Mouse (Mus musculus) cerebellum, adult (tissue): ENCODE data around the gene Klhl3.

Experiments used
- ATAC-seq: cut with Nextera tagmentation; 2 replicates; pipeline ENCODE4 v1.9.2; 2017; ENCODE audit warnings: mild to moderate bottlenecking, moderate library complexity, mixed read lengths; ENCODE audit not compliant: insufficient number of reproducible peaks, low FRiP score, low TSS enrichment

Klhl3 gene

GRCm38 (mm10) chr13:58126862-58127765, 13.7 kb upstream of the Klhl3 start:
- ATAC-seq: no peak

- ATAC-seq: no peak
These were observed 12.7 kb upstream of the Klhl3 start for GRCm38 (mm10) chr13:58126126-58126525.

- ATAC-seq: no peak
These were observed 11.6 kb upstream of the Klhl3 start for GRCm38 (mm10) chr13:58124989-58125388.

GRCm38 (mm10) chr13:58124278-58124677, 10.9 kb upstream of the Klhl3 start:
- no peak for ATAC-seq

GRCm38 (mm10) chr13:58123381-58123780, 10.0 kb upstream of the Klhl3 start:
- no peak for ATAC-seq

GRCm38 (mm10) chr13:58122786-58123297, 9.4 kb upstream of the Klhl3 start:
- ATAC-seq: no peak

- ATAC-seq: no peak
These were observed 4.1 kb upstream of the Klhl3 start for GRCm38 (mm10) chr13:58117318-58118017.

GRCm38 (mm10) chr13:58116801-58117200, 3.4 kb upstream of the Klhl3 start:
- ATAC-seq: no peak

GRCm38 (mm10) chr13:58115227-58115626, 1.8 kb upstream of the Klhl3 start:
- no peak for ATAC-seq

- no peak for ATAC-seq
These were observed 771 bp downstream of the Klhl3 start for GRCm38 (mm10) chr13:58112601-58113041.

GRCm38 (mm10) chr13:58112191-58112590, 1.2 kb downstream of the Klhl3 start:
- ATAC-seq: no peak

- ATAC-seq: no peak
These were observed 2.1 kb downstream of the Klhl3 start for GRCm38 (mm10) chr13:58111306-58111705.

- no peak for ATAC-seq
These were observed 22.7 kb downstream of the Klhl3 start for GRCm38 (mm10) chr13:58090643-58091042.

GRCm38 (mm10) chr13:58084396-58084795, 29.0 kb downstream of the Klhl3 start:
- ATAC-seq: peak; percentile 63; the same call in 1 of the 2 replicates

- ATAC-seq: no peak
These were observed 29.9 kb downstream of the Klhl3 start for GRCm38 (mm10) chr13:58083521-58083920.

- no peak for ATAC-seq
These were observed 30.3 kb downstream of the Klhl3 start for GRCm38 (mm10) chr13:58083048-58083447.

- ATAC-seq: no peak
These were observed 35.0 kb downstream of the Klhl3 start for GRCm38 (mm10) chr13:58078361-58078760.

- peak; percentile 51; the same call in 1 of the 2 replicates for ATAC-seq
These were observed 38.5 kb downstream of the Klhl3 start for GRCm38 (mm10) chr13:58074881-58075280.

- peak; percentile 54 for ATAC-seq
These were observed 38.9 kb downstream of the Klhl3 start for GRCm38 (mm10) chr13:58074466-58074865.

GRCm38 (mm10) chr13:58073254-58073882, 40.0 kb downstream of the Klhl3 start:
- no peak for ATAC-seq

- no peak for ATAC-seq
These were observed 42.2 kb downstream of the Klhl3 start for GRCm38 (mm10) chr13:58071209-58071608.
